Mouse (Mus musculus) midbrain, embryonic 10.5 days (tissue): ENCODE measurements around the gene Mief1. TPM values are rescaled to one million over a fixed set of nuclear protein-coding genes. Genes with fewer than 3 reads are reported as not detected.

Experiments
- DNase-seq: peaks from one replicate; pipeline ENCODE4 v3.0.0-alpha.2; 2017; ENCODE audit warnings: low spot score
- H3K27ac ChIP-seq: fragments of 300-500 bp; sonication (generic); replicated peaks from 2 replicates; pipeline ENCODE4 v1.5.1; 2016; ENCODE audit warnings: mild to moderate bottlenecking
- H3K27me3 ChIP-seq: fragments of 300-500 bp; sonication (generic); 2 replicates; pipeline ENCODE4 v1.6.1; 2016; ENCODE audit warnings: low read depth, mild to moderate bottlenecking; ENCODE audit not compliant: poor library complexity, severe bottlenecking
- H3K36me3 ChIP-seq: fragments of 300-500 bp; sonication (generic); 2 replicates; pipeline ENCODE4 v1.6.1; 2016; ENCODE audit warnings: mild to moderate bottlenecking, moderate library complexity
- H3K4me1 ChIP-seq: fragments of 300-500 bp; sonication (generic); 2 replicates; pipeline ENCODE4 v1.6.1; 2016
- H3K4me3 ChIP-seq: fragments of 300-500 bp; sonication (generic); 2 replicates; pipeline ENCODE4 v1.5.1; 2016; ENCODE audit warnings: mild to moderate bottlenecking, moderate library complexity
- H3K9me3 ChIP-seq: fragments of 300-500 bp; sonication (generic); replicated peaks from 2 replicates; pipeline ENCODE4 v1.6.1; 2016; ENCODE audit warnings: mild to moderate bottlenecking
- WGBS: fragments of 180-500 bp; shearing (Covaris S2); methylation state at CpG from one replicate; pipeline ENCODE4 v1.1.7; 2016; 5-methylcytosine and 5-hydroxymethylcytosine counted together
- polyA plus RNA-seq: library from polyadenylated mRNA; unstranded; fragments of >200 nt; fragmentation: Nextera tagmentation; extraction: Ambion mirVana; gene quantifications from 2 replicates; pipeline ENCODE4 v1.2.1, GENCODE M21; 2016

Mief1 gene
- polyA plus RNA-seq, 1 experiment from 2014 or later = 39.7 TPM

- Histone ChIP-seq H3K4me3 (peak within 1 kb of the TSS; percentile 84), H3K9me3 (no peaks in the 10 kb centered on the region), H3K36me3 (peaks cover 46% of the 10 kb centered on the region), H3K27me3 (no peaks in the 10 kb centered on the region), H3K27ac (peak within 1 kb of the TSS; percentile 93), H3K4me1 (peaks cover 31% of the 10 kb centered on the region)
- 96% methylated on average over 9 of the region's 9 CpGs for WGBS
- no peak for DNase-seq
Observed at GRCm38 (mm10) chr15:80235535-80235934, 1.7 kb downstream of the Mief1 start, which contains the start of gene AC140267.1. TSS of gene AC140267.1 (plus strand) at chr15:80235835.

- no peaks in the 10 kb centered on the region for H3K27me3 ChIP-seq
- peaks cover 91% of the 10 kb centered on the region for H3K36me3 ChIP-seq
- no peak overlapping the region for H3K4me3 ChIP-seq
- WGBS = 91% methylated on average over 12 of the region's 12 CpGs
- no peaks in the 10 kb centered on the region for H3K4me1 ChIP-seq
- no peak overlapping the region for H3K27ac ChIP-seq
- H3K9me3 ChIP-seq = no peaks in the 10 kb centered on the region
- DNase-seq = no peak
Observed at GRCm38 (mm10) chr15:80248135-80248534, 14.3 kb downstream of the Mief1 start.

GRCm38 (mm10) chr15:80248596-80248995, 14.8 kb downstream of the Mief1 start:
- peaks cover 91% of the 10 kb centered on the region for H3K36me3 ChIP-seq
- 94% methylated on average over 1 of the region's 1 CpGs for WGBS
- peaks cover 2% of the 10 kb centered on the region; the same call in 1 of the 2 replicates for H3K4me1 ChIP-seq
- H3K9me3 ChIP-seq = no peaks in the 10 kb centered on the region
- H3K27me3 ChIP-seq = no peaks in the 10 kb centered on the region
- no peak for DNase-seq
- H3K27ac ChIP-seq = no peak overlapping the region
- no peak overlapping the region for H3K4me3 ChIP-seq

GRCm38 (mm10) chr15:80249672-80250071, 15.9 kb downstream of the Mief1 start:
- Histone ChIP-seq H3K4me3 (no peak overlapping the region), H3K27me3 (no peaks in the 10 kb centered on the region), H3K9me3 (no peaks in the 10 kb centered on the region), H3K4me1 (peaks cover 13% of the 10 kb centered on the region), H3K27ac (no peak overlapping the region), H3K36me3 (peaks cover 80% of the 10 kb centered on the region)
- whole genome bisulfite sequencing = 93% methylated on average over 10 of the region's 10 CpGs
- no peak for DNase-seq

- Histone ChIP-seq H3K36me3 (peaks cover 73% of the 10 kb centered on the region), H3K4me1 (peaks cover 15% of the 10 kb centered on the region), H3K27ac (no peak overlapping the region), H3K9me3 (no peaks in the 10 kb centered on the region), H3K27me3 (no peaks in the 10 kb centered on the region), H3K4me3 (no peak overlapping the region)
- WGBS = 93% methylated on average over 6 of the region's 6 CpGs
- DNase-seq = no peak
Observed at GRCm38 (mm10) chr15:80250586-80250985, 16.8 kb downstream of the Mief1 start.

- H3K4me3 ChIP-seq = no peak overlapping the region
- H3K27me3 ChIP-seq = no peaks in the 10 kb centered on the region
- H3K9me3 ChIP-seq = no peaks in the 10 kb centered on the region
- peak overlapping the region; percentile 100 for H3K27ac ChIP-seq
- DNase-seq = no peak
- 48% methylated on average over 2 of the region's 2 CpGs for WGBS
- H3K4me1 ChIP-seq = peaks cover 38% of the 10 kb centered on the region
- H3K36me3 ChIP-seq = peaks cover 71% of the 10 kb centered on the region
Observed at GRCm38 (mm10) chr15:80253530-80253929, 19.7 kb downstream of the Mief1 start.

- 55% methylated on average over 6 of the region's 6 CpGs for WGBS
- H3K9me3 ChIP-seq = no peaks in the 10 kb centered on the region
- no peaks in the 10 kb centered on the region for H3K27me3 ChIP-seq
- no peak for DNase-seq
- peak overlapping the region; percentile 72 for H3K4me3 ChIP-seq
- H3K4me1 ChIP-seq = peaks cover 42% of the 10 kb centered on the region
- H3K27ac ChIP-seq = peak overlapping the region; percentile 100
- peaks cover 71% of the 10 kb centered on the region for H3K36me3 ChIP-seq
Observed at GRCm38 (mm10) chr15:80254207-80254606, 20.4 kb downstream of the Mief1 start.

- under 1% methylated on average over 62 of the region's 62 CpGs for WGBS
- no peaks in the 10 kb centered on the region for H3K27me3 ChIP-seq
- DNase-seq = peak; percentile 97
- H3K36me3 ChIP-seq = peaks cover 71% of the 10 kb centered on the region
- H3K4me3 ChIP-seq = peak within 1 kb of the TSS; percentile 72
- peaks cover 48% of the 10 kb centered on the region for H3K4me1 ChIP-seq
- peak within 1 kb of the TSS; percentile 100 for H3K27ac ChIP-seq
- no peaks in the 10 kb centered on the region for H3K9me3 ChIP-seq
Observed at GRCm38 (mm10) chr15:80254847-80255645, 21.2 kb downstream of the Mief1 start, which contains the start of gene Atf4. TSS of gene Atf4 (plus strand) at chr15:80255184.

- peaks cover 71% of the 10 kb centered on the region for H3K36me3 ChIP-seq
- H3K9me3 ChIP-seq = no peaks in the 10 kb centered on the region
- WGBS = under 1% methylated on average over 51 of the region's 51 CpGs
- H3K4me3 ChIP-seq = peak overlapping the region; percentile 72
- peak overlapping the region; percentile 100 for H3K27ac ChIP-seq
- peak; percentile 86 for DNase-seq
- no peaks in the 10 kb centered on the region for H3K27me3 ChIP-seq
- peaks cover 48% of the 10 kb centered on the region for H3K4me1 ChIP-seq
Observed at GRCm38 (mm10) chr15:80255646-80256121, 21.9 kb downstream of the Mief1 start.

GRCm38 (mm10) chr15:80256242-80256641, 22.4 kb downstream of the Mief1 start:
- H3K9me3 ChIP-seq = no peaks in the 10 kb centered on the region
- H3K27ac ChIP-seq = peak overlapping the region; percentile 100
- H3K4me1 ChIP-seq = peaks cover 48% of the 10 kb centered on the region
- H3K36me3 ChIP-seq = peaks cover 71% of the 10 kb centered on the region
- 15% methylated on average over 16 of the region's 16 CpGs for WGBS
- no peaks in the 10 kb centered on the region for H3K27me3 ChIP-seq
- no peak for DNase-seq
- peak overlapping the region; percentile 72 for H3K4me3 ChIP-seq

- peaks cover 48% of the 10 kb centered on the region for H3K4me1 ChIP-seq
- peaks cover 68% of the 10 kb centered on the region for H3K36me3 ChIP-seq
- no peaks in the 10 kb centered on the region for H3K9me3 ChIP-seq
- DNase-seq = no peak
- peak overlapping the region; percentile 72 for H3K4me3 ChIP-seq
- H3K27me3 ChIP-seq = no peaks in the 10 kb centered on the region
- H3K27ac ChIP-seq = peak overlapping the region; percentile 100
- 75% methylated on average over 12 of the region's 12 CpGs for WGBS
Observed at GRCm38 (mm10) chr15:80256656-80257601, 23.1 kb downstream of the Mief1 start.

GRCm38 (mm10) chr15:80257602-80258239, 23.9 kb downstream of the Mief1 start:
- H3K9me3 ChIP-seq = no peaks in the 10 kb centered on the region
- H3K36me3 ChIP-seq = peaks cover 67% of the 10 kb centered on the region
- WGBS = 41% methylated on average over 4 of the region's 4 CpGs
- no peak for DNase-seq
- H3K4me3 ChIP-seq = peak overlapping the region; percentile 72
- no peaks in the 10 kb centered on the region for H3K27me3 ChIP-seq
- no peak overlapping the region for H3K27ac ChIP-seq
- peaks cover 50% of the 10 kb centered on the region for H3K4me1 ChIP-seq
